Mouse (Mus musculus): Measurements from ENCODE around the gene Car9. TPM values are rescaled to one million over a fixed set of nuclear protein-coding genes. Genes with fewer than 3 reads are reported as not detected.
A peak's percentile ranks its signal among the peaks of the same experiment; 100 is the strongest.
"Not testable (repeated sequence)": the region's sequence is repeated elsewhere in the genome, so short reads cannot be mapped to it uniquely, and the experiment has no call there.

Gene Car9
- polyA plus RNA-seq, 1 experiment, result not detected

- no peak for TF ChIP-seq POLR2A (IDR thresholded peaks at IDR 0.05; ENCODE audit: insufficient read depth, low read depth, low read length)
- Histone ChIP-seq H3K27ac (ENCODE audit: insufficient read depth, low read depth, low read length) (no peak overlapping the region), H3K4me3 (ENCODE audit: insufficient read depth, low read depth, low read length) (peak overlapping the region; percentile 28), H3K4me1 (ENCODE audit: control insufficient read depth, insufficient read depth, low read length) (0 out of 2 replicates have a peak, but pooled peaks cover 6% of the 10 kb centered on the region)
- WGBS, result 50% methylated on average over 8 of the region's 8 CpGs
Observed at GRCm38 (mm10) chr4:43478534-43478858, 28.3 kb upstream of the Car9 start.

- 48% methylated on average over 24 of the region's 24 CpGs for WGBS
- Histone ChIP-seq H3K4me1 (ENCODE audit: control insufficient read depth, insufficient read depth, low read length) (0 out of 2 replicates have a peak, but pooled peaks cover 6% of the 10 kb centered on the region), H3K4me3 (ENCODE audit: insufficient read depth, low read depth, low read length) (no peak overlapping the region), H3K27ac (ENCODE audit: insufficient read depth, low read depth, low read length) (no peak overlapping the region)
- TF ChIP-seq CTCF (IDR thresholded peaks at IDR 0.05; ENCODE audit: insufficient read depth, low read depth, low read length) (peak; percentile 63), POLR2A (IDR thresholded peaks at IDR 0.05; ENCODE audit: insufficient read depth, low read depth, low read length) (no peak)
Observed at GRCm38 (mm10) chr4:43478906-43479832, 27.6 kb upstream of the Car9 start.

- no peak overlapping the region for H3K4me3 ChIP-seq (ENCODE audit: insufficient read depth, low read depth, low read length)
- TF ChIP-seq CTCF (IDR thresholded peaks at IDR 0.05; ENCODE audit: insufficient read depth, low read depth, low read length) (no peak), POLR2A (IDR thresholded peaks at IDR 0.05; ENCODE audit: insufficient read depth, low read depth, low read length) (no peak)
- H3K4me1 ChIP-seq (ENCODE audit: control insufficient read depth, insufficient read depth, low read length), result 0 out of 2 replicates have a peak, but pooled peaks cover 6% of the 10 kb centered on the region
- 93% methylated on average over 5 of the region's 5 CpGs for WGBS
- no peak overlapping the region for H3K27ac ChIP-seq (ENCODE audit: insufficient read depth, low read depth, low read length)
Observed at GRCm38 (mm10) chr4:43480985-43481384, 25.8 kb upstream of the Car9 start.

GRCm38 (mm10) chr4:43481894-43482456 lies 24.8 kb upstream of the Car9 start:
- Histone ChIP-seq H3K27ac (ENCODE audit: insufficient read depth, low read depth, low read length) (no peak overlapping the region), H3K4me3 (ENCODE audit: insufficient read depth, low read depth, low read length) (no peak overlapping the region), H3K4me1 (ENCODE audit: control insufficient read depth, insufficient read depth, low read length) (0 out of 2 replicates have a peak, but pooled peaks cover 6% of the 10 kb centered on the region)
- no peak for TF ChIP-seq POLR2A (IDR thresholded peaks at IDR 0.05; ENCODE audit: insufficient read depth, low read depth, low read length)
- TF ChIP-seq CTCF (IDR thresholded peaks at IDR 0.05; ENCODE audit: insufficient read depth, low read depth, low read length), result no peak
- WGBS, result 75% methylated on average over 7 of the region's 7 CpGs

DNA sequence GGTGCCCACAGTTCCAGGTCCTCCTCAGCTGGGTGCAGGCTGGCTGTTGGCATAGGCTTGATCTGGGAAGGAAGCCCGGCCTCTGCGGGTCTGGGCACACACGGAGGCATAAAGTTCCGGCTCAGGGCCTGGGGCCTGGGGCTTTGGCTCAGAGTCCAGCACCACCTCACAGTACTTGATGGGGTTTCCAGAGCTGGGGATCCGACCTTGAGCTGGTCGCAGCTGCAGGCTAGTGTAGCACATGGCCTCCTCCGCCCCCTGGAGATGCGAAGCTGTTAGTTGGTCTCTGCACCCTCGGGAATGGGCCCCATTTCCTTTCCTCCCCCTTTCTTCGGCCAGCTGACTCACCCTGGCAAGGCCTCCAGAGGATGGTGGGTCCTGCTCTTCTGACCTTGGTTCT lies 24.2 kb upstream of the Car9 start:
- no peak overlapping the region for H3K27ac ChIP-seq (ENCODE audit: insufficient read depth, low read depth, low read length)
- 0 out of 2 replicates have a peak, but pooled peaks cover 6% of the 10 kb centered on the region for H3K4me1 ChIP-seq (ENCODE audit: control insufficient read depth, insufficient read depth, low read length)
- H3K4me3 ChIP-seq (ENCODE audit: insufficient read depth, low read depth, low read length), result no peak overlapping the region
- 64% methylated on average over 10 of the region's 10 CpGs for WGBS
- TF ChIP-seq CTCF (IDR thresholded peaks at IDR 0.05; ENCODE audit: insufficient read depth, low read depth, low read length) (no peak), POLR2A (IDR thresholded peaks at IDR 0.05; ENCODE audit: insufficient read depth, low read depth, low read length) (no peak)

GRCm38 (mm10) chr4:43483535-43484091 lies 23.2 kb upstream of the Car9 start, which contains the start of gene Sit1:
Gene Sit1 (minus strand): TSS chr4:43483734.
- H3K27ac ChIP-seq (ENCODE audit: insufficient read depth, low read depth, low read length), result no peak within 1 kb of the TSS
- WGBS, result 74% methylated on average over 12 of the region's 12 CpGs
- 0 out of 2 replicates have a peak, but pooled peaks cover 2% of the 10 kb centered on the region for H3K4me1 ChIP-seq (ENCODE audit: control insufficient read depth, insufficient read depth, low read length)
- no peak within 1 kb of the TSS; the same call in 1 of the 2 replicates for H3K4me3 ChIP-seq (ENCODE audit: insufficient read depth, low read depth, low read length)
- no peak for TF ChIP-seq POLR2A (IDR thresholded peaks at IDR 0.05; ENCODE audit: insufficient read depth, low read depth, low read length)
- TF ChIP-seq CTCF (IDR thresholded peaks at IDR 0.05; ENCODE audit: insufficient read depth, low read depth, low read length), result no peak

DNA sequence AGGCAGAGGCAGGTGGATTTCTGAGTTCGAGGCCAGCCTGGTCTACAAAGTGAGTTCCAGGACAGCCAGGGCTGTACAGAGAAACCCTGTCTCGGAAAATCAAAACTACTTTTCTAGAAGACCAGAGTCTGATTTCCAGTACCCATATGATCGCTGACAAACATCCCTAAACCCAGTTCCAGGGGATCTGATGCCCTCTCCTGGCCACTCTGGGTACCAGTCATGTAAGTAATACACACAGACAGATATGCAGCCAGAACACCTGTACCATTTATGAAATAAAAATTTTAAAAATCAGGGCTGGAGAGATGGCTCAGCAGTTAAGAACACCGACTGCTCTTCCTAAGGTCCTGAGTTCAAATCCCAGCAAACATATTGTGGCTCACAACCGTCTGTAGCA lies 21.1 kb upstream of the Car9 start:
- not testable (repeated sequence) for H3K4me3 ChIP-seq (ENCODE audit: insufficient read depth, low read depth, low read length); H3K4me1 ChIP-seq (ENCODE audit: control insufficient read depth, insufficient read depth, low read length); H3K27ac ChIP-seq (ENCODE audit: insufficient read depth, low read depth, low read length)
- 86% methylated on average over 5 of the region's 5 CpGs for WGBS

DNA sequence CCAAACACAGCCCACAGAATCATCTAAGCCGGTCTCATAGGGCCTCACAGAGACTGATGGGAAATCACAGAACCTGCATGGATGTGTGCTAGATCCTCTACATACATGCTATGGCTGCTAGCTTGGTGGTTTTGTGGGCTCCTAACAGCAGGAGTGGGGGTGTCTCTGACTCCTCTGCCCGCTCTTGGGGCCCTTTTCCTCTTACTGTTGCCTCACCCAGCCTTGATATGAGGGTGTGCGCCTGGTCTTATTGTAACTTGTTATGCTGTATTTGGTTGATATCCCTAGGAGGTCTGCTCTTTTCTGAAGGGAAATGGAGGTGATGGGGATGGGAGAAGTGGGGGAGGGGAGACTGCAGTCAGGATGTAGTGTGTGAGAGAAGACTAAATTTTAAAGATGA lies 17.2 kb upstream of the Car9 start:
- TF ChIP-seq POLR2A (IDR thresholded peaks at IDR 0.05; ENCODE audit: insufficient read depth, low read depth, low read length) (no peak), CTCF (IDR thresholded peaks at IDR 0.05; ENCODE audit: insufficient read depth, low read depth, low read length) (no peak)
- WGBS, result 97% methylated on average over 3 of the region's 3 CpGs
- Histone ChIP-seq H3K4me1 (ENCODE audit: control insufficient read depth, insufficient read depth, low read length) (no peaks in the 10 kb centered on the region), H3K27ac (ENCODE audit: insufficient read depth, low read depth, low read length) (no peak overlapping the region), H3K4me3 (ENCODE audit: insufficient read depth, low read depth, low read length) (no peak overlapping the region)

GRCm38 (mm10) chr4:43490801-43491200 lies 16.0 kb upstream of the Car9 start:
- no peak overlapping the region for H3K27ac ChIP-seq (ENCODE audit: insufficient read depth, low read depth, low read length)
- TF ChIP-seq CTCF (IDR thresholded peaks at IDR 0.05; ENCODE audit: insufficient read depth, low read depth, low read length), result no peak
- TF ChIP-seq POLR2A (IDR thresholded peaks at IDR 0.05; ENCODE audit: insufficient read depth, low read depth, low read length), result no peak
- H3K4me1 ChIP-seq (ENCODE audit: control insufficient read depth, insufficient read depth, low read length), result peaks cover 5% of the 10 kb centered on the region; the same call in 1 of the 2 replicates
- H3K4me3 ChIP-seq (ENCODE audit: insufficient read depth, low read depth, low read length), result no peak overlapping the region
- 87% methylated on average over 5 of the region's 5 CpGs for WGBS

Data from olfactory bulb, adult 2 months (tissue).